In genomic region chr9:57501452-57501851, GRCm38 (mm10) we compare ENCODE assay signal across 12 mouse cellular contexts. TPM values are rescaled to one million over a fixed set of nuclear protein-coding genes. Genes with fewer than 3 reads are reported as not detected.
DNase-seq lines count a peak whose midpoint lies in the region; ATAC-seq and TF ChIP-seq lines count a peak whose summit lies in the region.
"Had no signal": no experiment of that assay in that cellular context is flagged by ENCODE, and none has a peak within 500 bp of the region (broad histone marks: within the 10 kb centered on the region; RNA-seq: fewer than 3 reads in every experiment).

No protein-coding gene starts in this region.

- no peaks in the 10 kb centered on the region for H3K9me3 ChIP-seq in kidney, embryonic 16.5 days (ENCODE audit: low read length)
- H3K9me3 ChIP-seq in hindbrain, embryonic 11.5 days (ENCODE audit: control insufficient read depth, low read length) = no peaks in the 10 kb centered on the region
- H3K9me3 ChIP-seq in neural tube, embryonic 13.5 days = no peaks in the 10 kb centered on the region

- TF ChIP-seq POLR2A in kidney, adult 2 months (IDR thresholded peaks at IDR 0.05; ENCODE audit: low read depth, low read length) = no peak
- no peak for TF ChIP-seq POLR2A in brain, embryonic 14.5 days (IDR thresholded peaks at IDR 0.05; ENCODE audit: borderline replicate concordance, extremely low read depth, insufficient read depth, insufficient read length, poor library complexity, severe bottlenecking)

- H3K27ac ChIP-seq in kidney, embryonic 16.5 days (ENCODE audit: low read length) = no peak overlapping the region
- H3K27ac ChIP-seq in kidney, adult 2 months (ENCODE audit: insufficient read depth, low read depth, low read length) = no peak overlapping the region
- peak overlapping the region; percentile 42; the same call in 1 of the 2 replicates for H3K27ac ChIP-seq in hindbrain, embryonic 11.5 days (ENCODE audit: low read depth, low read length)
- peak overlapping the region; percentile 91 for H3K27ac ChIP-seq in neural tube, embryonic 13.5 days (replicated peaks)
- H3K27ac ChIP-seq: liver, embryonic 14.5 days had no signal

- ATAC-seq in kidney, embryonic 16.5 days (ENCODE audit: low FRiP score, low TSS enrichment) = no peak
- no peak for ATAC-seq in hindbrain, embryonic 11.5 days (ENCODE audit: low FRiP score)
- ATAC-seq in neural tube, embryonic 13.5 days (ENCODE audit: low read depth) = no peak

- H3K4me3 ChIP-seq in kidney, embryonic 16.5 days (ENCODE audit: low read length) = peak overlapping the region; percentile 9
- no peak overlapping the region for H3K4me3 ChIP-seq in kidney, adult 2 months (ENCODE audit: insufficient read depth, low read depth, low read length)
- H3K4me3 ChIP-seq in hindbrain, embryonic 11.5 days (ENCODE audit: low read depth, low read length) = peak overlapping the region; percentile 14
- H3K4me3 ChIP-seq in neural tube, embryonic 13.5 days = peak overlapping the region; percentile 45
- H3K4me3 ChIP-seq: erythroblast, embryonic 14.5 days; myocyte had no signal

- TF ChIP-seq CTCF in kidney, adult 2 months (conservative IDR thresholded peaks at IDR 0.05; ENCODE audit: insufficient read depth, insufficient read length, low read depth, low read length) = no peak
- no peak for TF ChIP-seq CTCF in brain, embryonic 14.5 days (IDR thresholded peaks at IDR 0.05; ENCODE audit: borderline replicate concordance, extremely low read depth, insufficient read depth, insufficient read length)

- DNase-seq in kidney, adult 2 months = no peak
- DNase-seq in brain, embryonic 14.5 days (ENCODE audit: low read depth) = peak; percentile 86
- no peak for DNase-seq in hindbrain, embryonic 11.5 days (ENCODE audit: low spot score)
- no peak for DNase-seq in urinary bladder, postnatal 14 days (ENCODE audit: low spot score)
- DNase-seq in layer of hippocampus, postnatal 10 days (ENCODE audit: low spot score in 2 of 2) = no peak
- DNase-seq in adrenal gland, adult 18-20 months (ENCODE audit: low spot score in 2 of 2) = no peak

- WGBS in kidney, embryonic 16.5 days = 7% methylated on average over 13 of the region's 13 CpGs
- 20% methylated on average over 13 of the region's 13 CpGs for WGBS in kidney, adult 2 months
- WGBS in hindbrain, embryonic 11.5 days = 6% methylated on average over 13 of the region's 13 CpGs
- 6% methylated on average over 13 of the region's 13 CpGs for WGBS in neural tube, embryonic 13.5 days

- H3K36me3 ChIP-seq in kidney, embryonic 16.5 days (ENCODE audit: insufficient read depth, low read length) = no peaks in the 10 kb centered on the region
- H3K36me3 ChIP-seq in kidney, adult 2 months (ENCODE audit: control insufficient read depth, insufficient read depth, low read length) = no peaks in the 10 kb centered on the region
- H3K36me3 ChIP-seq in hindbrain, embryonic 11.5 days (ENCODE audit: control insufficient read depth, insufficient read depth, low read length) = no peaks in the 10 kb centered on the region
- H3K36me3 ChIP-seq in neural tube, embryonic 13.5 days = no peaks in the 10 kb centered on the region
- H3K36me3 ChIP-seq: G1E had no signal

- H3K4me1 ChIP-seq in kidney, embryonic 16.5 days (ENCODE audit: insufficient read depth, low read length) = peaks cover 52% of the 10 kb centered on the region
- H3K4me1 ChIP-seq in kidney, adult 2 months (ENCODE audit: control insufficient read depth, insufficient read depth, low read length) = peaks cover 3% of the 10 kb centered on the region; the same call in 1 of the 2 replicates
- peaks cover 14% of the 10 kb centered on the region for H3K4me1 ChIP-seq in hindbrain, embryonic 11.5 days (replicated peaks; ENCODE audit: control insufficient read depth, insufficient read depth, low read length)
- peaks cover 96% of the 10 kb centered on the region for H3K4me1 ChIP-seq in neural tube, embryonic 13.5 days (replicated peaks)

- peaks cover 79% of the 10 kb centered on the region for H3K27me3 ChIP-seq in kidney, embryonic 16.5 days (ENCODE audit: insufficient read depth, low read length)
- no peaks in the 10 kb centered on the region; the same call in 1 of the 2 replicates for H3K27me3 ChIP-seq in kidney, adult 2 months (replicated peaks; ENCODE audit: control insufficient read depth, insufficient read depth, low read length)
- H3K27me3 ChIP-seq in hindbrain, embryonic 11.5 days (ENCODE audit: control insufficient read depth, insufficient read depth, low read length) = peaks cover 58% of the 10 kb centered on the region
- H3K27me3 ChIP-seq in neural tube, embryonic 13.5 days = peaks cover 64% of the 10 kb centered on the region

- H3K4me2 ChIP-seq in kidney, embryonic 16.5 days (replicated peaks; ENCODE audit: low read depth, low read length) = peak overlapping the region; percentile 93
- peak overlapping the region; percentile 2 for H3K4me2 ChIP-seq in hindbrain, embryonic 11.5 days (replicated peaks; ENCODE audit: low read depth, low read length)
- peak overlapping the region; percentile 82 for H3K4me2 ChIP-seq in neural tube, embryonic 13.5 days

- H3K9ac ChIP-seq in kidney, embryonic 16.5 days (replicated peaks; ENCODE audit: low read length) = 0 out of 2 replicates have a peak overlapping the region, but pooled peaks have one; percentile 1
- 0 out of 2 replicates have a peak overlapping the region, but pooled peaks have one; percentile 23 for H3K9ac ChIP-seq in hindbrain, embryonic 11.5 days (ENCODE audit: low read depth, low read length)
- H3K9ac ChIP-seq in neural tube, embryonic 13.5 days = peak overlapping the region; percentile 60
- H3K9ac ChIP-seq: liver, embryonic 14.5 days had no signal

RNA-seq across cellular contexts. Expression of gene Rpp25, which starts 2.4 kb away (rescaled TPM):
- 5.5 and 6.4 TPM in 2 replicates for polyA plus RNA-seq in kidney, embryonic 16.5 days (2015; fragmentation: Nextera tagmentation; extraction: Ambion mirVana)
- 0.36 and 0.94 TPM in 2 replicates for polyA plus RNA-seq in kidney, adult 2 months (2012; rRNA removed)
- 8.2 and 12.1 TPM in 2 replicates for polyA plus RNA-seq in brain, embryonic 14.5 days (2012; rRNA removed)
- 7.7 and 10.5 TPM in 2 replicates for polyA plus RNA-seq in hindbrain, embryonic 11.5 days (2014; fragmentation: Nextera tagmentation; extraction: Ambion mirVana)
- 21.0 and 21.9 TPM in 2 replicates for polyA plus RNA-seq in neural tube, embryonic 13.5 days (2015; fragmentation: Nextera tagmentation; extraction: Ambion mirVana)
- 10 to 100 TPM; 11.5 to 11.7 TPM for total RNA-seq in layer of hippocampus, postnatal 10 days (2021)
- 1 to 10 TPM; 1.2 to 1.7 TPM for total RNA-seq in adrenal gland, adult 18-20 months (2021)
- polyA plus RNA-seq: erythroblast, embryonic 14.5 days had no signal

RNA-seq across cellular contexts. Expression of gene Cox5a, which starts 19.6 kb away (rescaled TPM):
- 670 and 691 TPM in 2 replicates for polyA plus RNA-seq in kidney, embryonic 16.5 days (2015; fragmentation: Nextera tagmentation; extraction: Ambion mirVana)
- polyA plus RNA-seq in kidney, adult 2 months (2012; rRNA removed) = 757 and 763 TPM in 2 replicates
- polyA plus RNA-seq in brain, embryonic 14.5 days (2012; rRNA removed) = 320 and 341 TPM in 2 replicates
- polyA plus RNA-seq in hindbrain, embryonic 11.5 days (2014; fragmentation: Nextera tagmentation; extraction: Ambion mirVana) = 702 and 724 TPM in 2 replicates
- polyA plus RNA-seq in neural tube, embryonic 13.5 days (2015; fragmentation: Nextera tagmentation; extraction: Ambion mirVana) = 922 and 997 TPM in 2 replicates
- 100 to 1,000 TPM; 486 to 497 TPM for total RNA-seq in layer of hippocampus, postnatal 10 days (2021)
- total RNA-seq in adrenal gland, adult 18-20 months (2021) = 100 to 1,000 TPM; 514 to 860 TPM

RNA-seq across cellular contexts. Expression of gene Scamp5, which starts 33.6 kb away (rescaled TPM):
- 17.7 and 20.2 TPM in 2 replicates for polyA plus RNA-seq in kidney, embryonic 16.5 days (2015; fragmentation: Nextera tagmentation; extraction: Ambion mirVana)
- 76.4 and 83.5 TPM in 2 replicates for polyA plus RNA-seq in kidney, adult 2 months (2012; rRNA removed)
- polyA plus RNA-seq in brain, embryonic 14.5 days (2012; rRNA removed) = 222 and 241 TPM in 2 replicates
- polyA plus RNA-seq in hindbrain, embryonic 11.5 days (2014; fragmentation: Nextera tagmentation; extraction: Ambion mirVana) = 17.7 and 18.3 TPM in 2 replicates
- 65.1 and 67.8 TPM in 2 replicates for polyA plus RNA-seq in neural tube, embryonic 13.5 days (2015; fragmentation: Nextera tagmentation; extraction: Ambion mirVana)
- 100 to 1,000 TPM; 345 to 387 TPM for total RNA-seq in layer of hippocampus, postnatal 10 days (2021)
- 10 to 100 TPM in 1 of 2 experiments, 1 to 10 TPM in 1; 7.5 to 13.7 TPM for total RNA-seq in adrenal gland, adult 18-20 months (2021)

RNA-seq across cellular contexts. Expression of gene Fam219b, which starts 35.9 kb away (rescaled TPM):
- 19.0 and 19.8 TPM in 2 replicates for polyA plus RNA-seq in kidney, embryonic 16.5 days (2015; fragmentation: Nextera tagmentation; extraction: Ambion mirVana)
- 6.2 and 12.2 TPM in 2 replicates for polyA plus RNA-seq in kidney, adult 2 months (2012; rRNA removed)
- polyA plus RNA-seq in brain, embryonic 14.5 days (2012; rRNA removed) = 12.1 and 12.2 TPM in 2 replicates
- polyA plus RNA-seq in hindbrain, embryonic 11.5 days (2014; fragmentation: Nextera tagmentation; extraction: Ambion mirVana) = 14.9 and 17.7 TPM in 2 replicates
- polyA plus RNA-seq in neural tube, embryonic 13.5 days (2015; fragmentation: Nextera tagmentation; extraction: Ambion mirVana) = 20.2 and 20.6 TPM in 2 replicates
- total RNA-seq in layer of hippocampus, postnatal 10 days (2021) = 10 to 100 TPM; 24.6 to 28.8 TPM
- total RNA-seq in adrenal gland, adult 18-20 months (2021) = 10 to 100 TPM; 21.4 to 26.4 TPM

RNA-seq across cellular contexts. Expression of gene Mpi, which starts 51.1 kb away (rescaled TPM):
- polyA plus RNA-seq in kidney, embryonic 16.5 days (2015; fragmentation: Nextera tagmentation; extraction: Ambion mirVana) = 54.6 and 57.2 TPM in 2 replicates
- 62.4 and 70.4 TPM in 2 replicates for polyA plus RNA-seq in kidney, adult 2 months (2012; rRNA removed)
- 71.2 and 73.3 TPM in 2 replicates for polyA plus RNA-seq in brain, embryonic 14.5 days (2012; rRNA removed)
- polyA plus RNA-seq in hindbrain, embryonic 11.5 days (2014; fragmentation: Nextera tagmentation; extraction: Ambion mirVana) = 50.0 and 52.7 TPM in 2 replicates
- 70.8 and 73.1 TPM in 2 replicates for polyA plus RNA-seq in neural tube, embryonic 13.5 days (2015; fragmentation: Nextera tagmentation; extraction: Ambion mirVana)
- total RNA-seq in layer of hippocampus, postnatal 10 days (2021) = 10 to 100 TPM; 70.4 to 76.5 TPM
- total RNA-seq in adrenal gland, adult 18-20 months (2021) = 10 to 100 TPM; 34.7 to 36.8 TPM

Comparison
In these comparisons a context has a peak if more than half of its experiments do, and no peak if none do; other contexts are left out.
1. H3K27ac ChIP-seq: peak in hindbrain, embryonic 11.5 days (single experiment) and neural tube, embryonic 13.5 days (single experiment); none in kidney, embryonic 16.5 days (single experiment) and kidney, adult 2 months (single experiment).
2. H3K4me2 ChIP-seq: peak in every context shown above with its lines; median percentile 93 in kidney, embryonic 16.5 days; 82 in neural tube, embryonic 13.5 days; 2 in hindbrain, embryonic 11.5 days.
3. H3K9ac ChIP-seq: peak in every context shown above with its lines; median percentile 60 in neural tube, embryonic 13.5 days; 23 in hindbrain, embryonic 11.5 days; 1 in kidney, embryonic 16.5 days.